Mouse (Mus musculus): ENCODE data around the gene Anxa6.

Gene Anxa6

GRCm38 (mm10) chr11:54929744-54930143, 103.5 kb downstream of the Anxa6 start:
- DNase-seq (ENCODE audit: low spot score in 2 of 2): no peak

DNA sequence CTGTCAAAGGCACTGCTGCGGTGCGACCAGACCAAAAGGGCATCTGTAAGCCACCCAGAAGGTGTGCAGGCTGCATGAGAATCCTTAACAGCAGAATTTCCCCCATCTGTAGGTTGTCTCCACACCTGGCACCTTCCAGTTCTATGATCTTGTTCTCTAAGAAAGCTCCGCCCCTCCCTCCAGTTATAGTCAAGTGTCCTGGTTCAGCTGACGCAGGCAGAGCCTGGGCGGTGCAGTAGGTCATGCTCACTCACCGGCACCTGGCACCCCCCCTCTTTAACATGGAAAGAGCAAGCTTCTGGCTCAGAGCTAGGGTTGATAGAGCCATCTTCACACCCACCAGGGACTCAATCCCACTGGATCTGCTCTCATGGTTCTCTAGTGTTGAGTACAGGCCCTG, 104.0 kb downstream of the Anxa6 start:
- no peak for DNase-seq (ENCODE audit: low spot score in 2 of 2)

Data from right cerebral cortex, postnatal 10 days (tissue).